Mouse (Mus musculus) testis, adult 2 months (tissue): Measurements from ENCODE around the gene Rbm19. TPM values are rescaled to one million over a fixed set of nuclear protein-coding genes. Genes with fewer than 3 reads are reported as not detected.

Experiments
- H3K27ac ChIP-seq: fragments of 200-500 bp; 2 replicates; pipeline ENCODE4 v1.5.1; 2012; ENCODE audit warnings: low read depth, low read length; ENCODE audit not compliant: control insufficient read depth, insufficient read depth
- H3K27me3 ChIP-seq: fragments of 200-500 bp; 2 replicates; pipeline ENCODE4 v1.6.1; 2012; ENCODE audit warnings: mild to moderate bottlenecking, low read length, moderate library complexity; ENCODE audit not compliant: control insufficient read depth, insufficient read depth
- H3K36me3 ChIP-seq: fragments of 200-500 bp; 2 replicates; pipeline ENCODE4 v1.6.1; 2012; ENCODE audit warnings: mild to moderate bottlenecking, low read length; ENCODE audit not compliant: control insufficient read depth, insufficient read depth
- H3K4me1 ChIP-seq: fragments of 200-500 bp; 2 replicates; pipeline ENCODE4 v1.6.1; 2012; ENCODE audit warnings: low read length; ENCODE audit not compliant: control insufficient read depth, insufficient read depth
- H3K4me3 ChIP-seq: fragments of 200-500 bp; 2 replicates; pipeline ENCODE4 v1.5.1; 2012; ENCODE audit warnings: low read depth, mild to moderate bottlenecking, low read length, moderate library complexity, mixed read lengths; ENCODE audit not compliant: control insufficient read depth
- CTCF ChIP-seq: fragments of 200-500 bp; IDR thresholded peaks from 2 replicates; pipeline ENCODE4 v1.5.1; 2012; ENCODE audit warnings: low read depth, mild to moderate bottlenecking, inconsistent platforms, low read length, moderate library complexity; ENCODE audit not compliant: control insufficient read depth, insufficient read depth, insufficient replicate concordance
- POLR2A ChIP-seq: fragments of 200-500 bp; IDR thresholded peaks from 2 replicates; pipeline ENCODE4 v1.6.1; 2012; ENCODE audit warnings: low read depth, mild to moderate bottlenecking, inconsistent platforms, low read length, moderate library complexity; ENCODE audit not compliant: control insufficient read depth
- polyA plus RNA-seq: library from polyadenylated mRNA; depleted of rRNA; stranded (reverse); fragments of >200 nt; gene quantifications from 2 replicates; pipeline ENCODE4 v1.2.3, GENCODE M21; 2012

Rbm19 gene
- polyA plus RNA-seq, 1 experiment, result 11.8 TPM

GRCm38 (mm10) chr5:120124881-120125690 lies 8.8 kb downstream of the Rbm19 start:
- H3K27ac ChIP-seq, result no peak overlapping the region
- no peaks in the 10 kb centered on the region for H3K27me3 ChIP-seq
- no peak overlapping the region for H3K4me3 ChIP-seq
- peaks cover 6% of the 10 kb centered on the region for H3K36me3 ChIP-seq
- no peaks in the 10 kb centered on the region for H3K4me1 ChIP-seq
- no peak for TF ChIP-seq CTCF
- no peak for TF ChIP-seq POLR2A

GRCm38 (mm10) chr5:120127641-120128040 lies 11.4 kb downstream of the Rbm19 start:
- peak; percentile 93; the same call in 1 of the 2 replicates for TF ChIP-seq CTCF
- TF ChIP-seq POLR2A, result no peak
- Histone ChIP-seq H3K4me3 (no peak overlapping the region), H3K27me3 (no peaks in the 10 kb centered on the region), H3K27ac (no peak overlapping the region), H3K4me1 (no peaks in the 10 kb centered on the region), H3K36me3 (peaks cover 4% of the 10 kb centered on the region; the same call in 1 of the 2 replicates)

- H3K36me3 ChIP-seq, result peaks cover 4% of the 10 kb centered on the region; the same call in 1 of the 2 replicates
- H3K4me3 ChIP-seq, result no peak overlapping the region
- TF ChIP-seq POLR2A (no peak), CTCF (no peak)
- H3K27me3 ChIP-seq, result no peaks in the 10 kb centered on the region
- H3K27ac ChIP-seq, result no peak overlapping the region
- no peaks in the 10 kb centered on the region for H3K4me1 ChIP-seq
Measured at GRCm38 (mm10) chr5:120128511-120128910, 12.2 kb downstream of the Rbm19 start.

- Histone ChIP-seq H3K4me1 (no peaks in the 10 kb centered on the region), H3K4me3 (no peak overlapping the region)
Measured at GRCm38 (mm10) chr5:120129070-120129469, 12.8 kb downstream of the Rbm19 start.

GRCm38 (mm10) chr5:120129761-120130160 lies 13.5 kb downstream of the Rbm19 start:
- no peak overlapping the region for H3K27ac ChIP-seq
- H3K27me3 ChIP-seq, result no peaks in the 10 kb centered on the region
- peaks cover under 1% of the 10 kb centered on the region; the same call in 1 of the 2 replicates for H3K36me3 ChIP-seq
- H3K4me1 ChIP-seq, result no peaks in the 10 kb centered on the region
- peak; percentile 25; the same call in 1 of the 2 replicates for TF ChIP-seq CTCF
- TF ChIP-seq POLR2A, result no peak
- H3K4me3 ChIP-seq, result no peak overlapping the region

More at GRCm38 (mm10) chr5:120129070-120129469, 12.8 kb downstream of the Rbm19 start:
- H3K36me3 ChIP-seq, result peaks cover 3% of the 10 kb centered on the region; the same call in 1 of the 2 replicates
- H3K27ac ChIP-seq, result no peak overlapping the region
- no peak for TF ChIP-seq POLR2A
- no peak for TF ChIP-seq CTCF
- no peaks in the 10 kb centered on the region for H3K27me3 ChIP-seq

GRCm38 (mm10) chr5:120130163-120130562 lies 13.9 kb downstream of the Rbm19 start:
- TF ChIP-seq POLR2A (no peak), CTCF (no peak)
- Histone ChIP-seq H3K27me3 (no peaks in the 10 kb centered on the region), H3K36me3 (no peaks in the 10 kb centered on the region; the same call in 1 of the 2 replicates), H3K27ac (no peak overlapping the region), H3K4me1 (no peaks in the 10 kb centered on the region), H3K4me3 (no peak overlapping the region)

GRCm38 (mm10) chr5:120131600-120131999 lies 15.3 kb downstream of the Rbm19 start:
- no peak for TF ChIP-seq POLR2A
- TF ChIP-seq CTCF, result peak; percentile 52; the same call in 1 of the 2 replicates
- Histone ChIP-seq H3K27me3 (no peaks in the 10 kb centered on the region), H3K4me1 (no peaks in the 10 kb centered on the region), H3K4me3 (no peak overlapping the region), H3K27ac (no peak overlapping the region), H3K36me3 (no peaks in the 10 kb centered on the region; the same call in 1 of the 2 replicates)
